In genomic region chr16:57122682-57123445, GRCm38 (mm10) we compare ENCODE assay signal across 8 mouse cellular contexts. TPM values are rescaled to one million over a fixed set of nuclear protein-coding genes. Genes with fewer than 3 reads are reported as not detected.
DNase-seq lines count a peak whose midpoint lies in the region; ATAC-seq and TF ChIP-seq lines count a peak whose summit lies in the region.

No protein-coding gene starts in this region.

- H3K27me3 ChIP-seq in spleen, adult 2 months (ENCODE audit: control insufficient read depth, insufficient read depth, low read length): no peaks in the 10 kb centered on the region
- H3K27me3 ChIP-seq in forebrain, embryonic 10.5 days (ENCODE audit: poor library complexity, severe bottlenecking): no peaks in the 10 kb centered on the region
- no peaks in the 10 kb centered on the region for H3K27me3 ChIP-seq in limb, embryonic 15.5 days
- no peaks in the 10 kb centered on the region; the same call in 1 of the 2 replicates for H3K27me3 ChIP-seq in stomach, embryonic 16.5 days (ENCODE audit: control insufficient read depth, insufficient read depth, low read length)

- H3K4me1 ChIP-seq in spleen, adult 2 months (ENCODE audit: control insufficient read depth, insufficient read depth, insufficient read length): peaks cover 2% of the 10 kb centered on the region
- H3K4me1 ChIP-seq in forebrain, embryonic 10.5 days: peaks cover 23% of the 10 kb centered on the region
- peaks cover 14% of the 10 kb centered on the region for H3K4me1 ChIP-seq in limb, embryonic 15.5 days
- H3K4me1 ChIP-seq in stomach, embryonic 16.5 days (ENCODE audit: control insufficient read depth, insufficient read depth, low read length): peaks cover 22% of the 10 kb centered on the region

- no peak for ATAC-seq in limb, embryonic 15.5 days (ENCODE audit: insufficient number of reproducible peaks, low FRiP score, low TSS enrichment, low read depth)
- no peak for ATAC-seq in stomach, embryonic 16.5 days (ENCODE audit: insufficient read depth, low FRiP score)

- H3K4me3 ChIP-seq in spleen, adult 2 months (ENCODE audit: extremely low read depth, insufficient read depth, insufficient read length): peak overlapping the region; percentile 4; the same call in 1 of the 2 replicates
- peak overlapping the region; percentile 97 for H3K4me3 ChIP-seq in forebrain, embryonic 10.5 days
- peak overlapping the region; percentile 100 for H3K4me3 ChIP-seq in limb, embryonic 15.5 days
- H3K4me3 ChIP-seq in stomach, embryonic 16.5 days (replicated peaks; ENCODE audit: low read length): peak overlapping the region; percentile 65

- H3K9ac ChIP-seq in limb, embryonic 15.5 days: no peak overlapping the region
- peak overlapping the region; percentile 93 for H3K9ac ChIP-seq in stomach, embryonic 16.5 days (ENCODE audit: low read length)

- WGBS in spleen, adult 2 months: 16% methylated on average over 6 of the region's 6 CpGs
- WGBS in forebrain, embryonic 10.5 days: 77% methylated on average over 6 of the region's 6 CpGs
- 42% methylated on average over 6 of the region's 6 CpGs for whole genome bisulfite sequencing in limb, embryonic 15.5 days
- WGBS in stomach, embryonic 16.5 days: 29% methylated on average over 6 of the region's 6 CpGs

- no peaks in the 10 kb centered on the region for H3K36me3 ChIP-seq in spleen, adult 2 months (ENCODE audit: control insufficient read depth, insufficient read depth, low read length)
- peaks cover 12% of the 10 kb centered on the region for H3K36me3 ChIP-seq in forebrain, embryonic 10.5 days (replicated peaks)
- no peaks in the 10 kb centered on the region for H3K36me3 ChIP-seq in limb, embryonic 15.5 days
- no peaks in the 10 kb centered on the region for H3K36me3 ChIP-seq in stomach, embryonic 16.5 days (ENCODE audit: control insufficient read depth, insufficient read depth, low read length)

- no peak for TF ChIP-seq CTCF in spleen, adult 2 months (IDR thresholded peaks at IDR 0.05; ENCODE audit: extremely low read depth, insufficient read depth, insufficient read length, insufficient replicate concordance)

- H3K4me2 ChIP-seq in limb, embryonic 15.5 days: peak overlapping the region; percentile 68
- H3K4me2 ChIP-seq in stomach, embryonic 16.5 days (ENCODE audit: low read depth, low read length): peak overlapping the region; percentile 76

- no peak overlapping the region for H3K27ac ChIP-seq in spleen, adult 2 months (ENCODE audit: insufficient read depth, low read length)
- peak overlapping the region; percentile 96 for H3K27ac ChIP-seq in forebrain, embryonic 10.5 days
- H3K27ac ChIP-seq in limb, embryonic 15.5 days: no peak overlapping the region
- H3K27ac ChIP-seq in stomach, embryonic 16.5 days (ENCODE audit: low read length): no peak overlapping the region

- TF ChIP-seq POLR2A in spleen, adult 2 months (IDR thresholded peaks at IDR 0.05; ENCODE audit: low read depth, low read length): no peak

- no peak for DNase-seq in spleen, adult 2 months (ENCODE audit: low read depth in 1 of 2, low spot score in 2 of 2)
- DNase-seq in spleen, postnatal 10 days (ENCODE audit: low spot score in 2 of 2): no peak
- no peak for DNase-seq in forebrain, embryonic 10.5 days (ENCODE audit: extremely low spot score, low spot score)
- DNase-seq in frontal cortex, postnatal 36 days (ENCODE audit: low spot score in 2 of 2): no peak
- DNase-seq in kidney, adult 9 months: no peak
- no peak for DNase-seq in left cerebral cortex, adult 8-10 months (ENCODE audit: low spot score in 2 of 2)

- no peaks in the 10 kb centered on the region for H3K9me3 ChIP-seq in forebrain, embryonic 10.5 days
- H3K9me3 ChIP-seq in limb, embryonic 15.5 days: no peaks in the 10 kb centered on the region
- H3K9me3 ChIP-seq in stomach, embryonic 16.5 days (replicated peaks; ENCODE audit: control insufficient read depth, low read length): no peaks in the 10 kb centered on the region

RNA-seq across cellular contexts. Expression of gene Tomm70a, which starts 1.4 kb away (rescaled TPM):
- 5.6 and 8.7 TPM in 2 replicates for polyA plus RNA-seq in spleen, adult 2 months (2012; rRNA removed)
- 50.2 and 52.2 TPM in 2 replicates for polyA plus RNA-seq in forebrain, embryonic 10.5 days (2016; fragmentation: Nextera tagmentation; extraction: Ambion mirVana)
- polyA plus RNA-seq in limb, embryonic 15.5 days (2015; fragmentation: Nextera tagmentation; extraction: Ambion mirVana): 29.3 and 32.7 TPM in 2 replicates
- 29.3 and 31.5 TPM in 2 replicates for polyA plus RNA-seq in stomach, embryonic 16.5 days (2015; fragmentation: Nextera tagmentation; extraction: Ambion mirVana)
- 100 to 1,000 TPM; 105 to 125 (median 117) TPM for total RNA-seq in left cerebral cortex, adult 8-10 months (2022)

RNA-seq across cellular contexts. Expression of gene Nit2, which starts 44.3 kb away (rescaled TPM):
- 7.1 and 9.1 TPM in 2 replicates for polyA plus RNA-seq in spleen, adult 2 months (2012; rRNA removed)
- polyA plus RNA-seq in forebrain, embryonic 10.5 days (2016; fragmentation: Nextera tagmentation; extraction: Ambion mirVana): 59.1 and 62.6 TPM in 2 replicates
- polyA plus RNA-seq in limb, embryonic 15.5 days (2015; fragmentation: Nextera tagmentation; extraction: Ambion mirVana): 78.4 and 82.3 TPM in 2 replicates
- polyA plus RNA-seq in stomach, embryonic 16.5 days (2015; fragmentation: Nextera tagmentation; extraction: Ambion mirVana): 71.8 and 72.8 TPM in 2 replicates
- 10 to 100 TPM; 11.4 to 16.4 (median 14.9) TPM for total RNA-seq in left cerebral cortex, adult 8-10 months (2022)

RNA-seq across cellular contexts. Expression of gene Tmem45a2, which starts 51.7 kb away (rescaled TPM):
- not detected in 2 replicates for polyA plus RNA-seq in spleen, adult 2 months (2012; rRNA removed)
- not detected in 2 replicates for polyA plus RNA-seq in forebrain, embryonic 10.5 days (2016; fragmentation: Nextera tagmentation; extraction: Ambion mirVana)
- not detected in 2 replicates for polyA plus RNA-seq in limb, embryonic 15.5 days (2015; fragmentation: Nextera tagmentation; extraction: Ambion mirVana)
- polyA plus RNA-seq in stomach, embryonic 16.5 days (2015; fragmentation: Nextera tagmentation; extraction: Ambion mirVana): 0.31 TPM in 1 of 2 replicates, not detected in the other
- under 1 TPM in 2 of 4 experiments, not detected in 2; 0.16 to 0.34 TPM for total RNA-seq in left cerebral cortex, adult 8-10 months (2022)

Comparison
In these comparisons a context has a peak if more than half of its experiments do, and no peak if none do; other contexts are left out.
1. H3K4me3 ChIP-seq: peak in every context shown above with its lines; median percentile 100 in limb, embryonic 15.5 days; 97 in forebrain, embryonic 10.5 days; 65 in stomach, embryonic 16.5 days; 4 in spleen, adult 2 months.